Mouse (Mus musculus): ENCODE results near the gene Ssmem1.

The Ssmem1 gene

GRCm38 (mm10) chr6:30525456-30526332 lies 16.0 kb downstream of the Ssmem1 start:
- in situ Hi-C loops (cut with MseI, MboI): no loop called here

DNA sequence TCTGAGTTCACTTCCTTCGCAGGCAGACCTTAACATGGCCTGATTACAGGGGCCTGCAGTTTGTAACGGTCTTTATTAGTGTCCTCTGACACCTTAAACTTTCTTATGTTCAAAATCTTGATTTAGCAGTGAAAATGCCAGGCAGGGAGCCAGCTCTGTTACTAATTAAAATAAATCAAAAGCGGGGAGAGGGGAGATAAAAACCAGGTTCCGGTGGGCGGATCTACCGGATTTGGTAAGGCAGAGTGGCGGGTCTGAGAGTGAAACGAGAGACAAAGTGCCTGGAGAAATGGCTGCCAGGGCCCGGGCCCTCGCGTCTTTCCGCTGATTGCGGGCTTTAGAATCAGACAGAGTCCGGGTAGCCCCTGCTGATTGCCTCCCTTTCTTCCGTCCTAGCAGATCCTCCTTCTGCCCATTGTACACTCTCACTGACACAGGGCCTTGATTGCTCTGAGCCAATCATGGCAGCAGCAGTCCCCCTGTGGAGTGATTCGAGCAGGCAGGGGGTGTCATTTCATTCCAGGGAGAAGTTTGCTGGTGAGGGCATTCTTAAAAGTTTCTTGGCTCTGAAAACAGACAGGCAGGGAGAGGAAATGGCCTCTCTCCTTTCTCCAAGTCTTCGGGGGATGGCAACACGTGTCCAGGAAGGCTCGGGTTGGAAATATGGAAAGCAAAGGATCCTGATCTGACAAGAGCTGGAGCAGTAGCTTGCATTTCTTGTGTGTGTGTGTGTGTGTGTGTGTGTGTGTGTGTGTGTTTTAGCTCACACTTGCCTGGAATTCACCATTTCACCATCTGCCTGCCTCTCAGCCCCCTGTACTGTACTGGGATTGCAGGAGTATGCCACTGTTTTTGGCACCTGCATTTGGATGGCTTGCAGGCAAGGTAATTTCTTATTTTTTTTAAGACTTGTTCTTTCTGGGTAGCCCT lies 17.2 kb downstream of the Ssmem1 start:
- in situ Hi-C loops (cut with MseI, MboI): no loop called here

GRCm38 (mm10) chr6:30528800-30529199 lies 19.2 kb downstream of the Ssmem1 start:
- in situ Hi-C loops (cut with MseI, MboI): no loop called here

DNA sequence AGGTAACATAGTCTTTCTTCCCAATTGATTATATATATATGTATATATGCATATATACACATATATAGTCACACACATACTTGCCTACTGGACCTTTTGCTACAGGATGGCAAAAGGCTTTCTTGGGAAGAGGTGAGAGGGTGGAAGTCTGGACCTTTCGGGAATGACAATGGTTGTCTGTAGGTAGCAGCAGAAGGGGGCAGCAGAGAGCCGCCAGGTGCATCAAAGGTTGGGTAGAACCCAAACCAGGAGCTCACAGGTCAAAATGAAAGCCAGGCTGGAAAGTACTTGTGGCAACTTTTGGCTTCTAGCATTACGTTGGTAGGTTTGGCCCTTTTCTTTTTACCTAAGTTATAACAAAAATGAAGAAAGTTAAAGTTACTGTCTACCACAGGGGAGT lies 25.7 kb downstream of the Ssmem1 start:
- in situ Hi-C loops (cut with MseI, MboI): no loop called here

DNA sequence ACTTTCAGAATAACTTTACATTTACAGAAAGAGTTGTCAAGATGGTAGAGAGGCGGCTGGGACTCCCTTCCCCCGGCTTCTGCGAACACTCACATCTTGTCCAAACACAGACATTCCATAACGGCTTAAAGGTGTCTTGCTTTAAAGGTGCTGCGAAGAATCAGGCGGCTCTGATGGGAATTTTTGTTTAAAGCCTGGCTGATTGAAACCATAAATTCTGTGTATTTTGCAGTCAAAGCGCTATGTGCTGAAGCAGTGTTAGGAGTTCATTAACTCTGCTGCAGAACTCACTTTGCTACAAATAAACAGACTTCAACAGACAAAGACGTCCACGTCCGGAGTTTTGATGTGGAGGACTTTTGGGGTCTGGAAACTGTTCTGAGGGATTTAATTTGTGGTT lies 28.6 kb downstream of the Ssmem1 start:
- in situ Hi-C loops (cut with MseI, MboI): no loop called here

GRCm38 (mm10) chr6:30538800-30539199 lies 29.2 kb downstream of the Ssmem1 start:
- in situ Hi-C loops (cut with MseI, MboI): no loop called here

- in situ Hi-C loops (cut with MseI, MboI): no loop called here
These were observed 31.6 kb downstream of the Ssmem1 start, which contains the start of gene Cpa2 for GRCm38 (mm10) chr6:30541009-30541799. Gene Cpa2 (plus strand): TSS chr6:30541582.

DNA sequence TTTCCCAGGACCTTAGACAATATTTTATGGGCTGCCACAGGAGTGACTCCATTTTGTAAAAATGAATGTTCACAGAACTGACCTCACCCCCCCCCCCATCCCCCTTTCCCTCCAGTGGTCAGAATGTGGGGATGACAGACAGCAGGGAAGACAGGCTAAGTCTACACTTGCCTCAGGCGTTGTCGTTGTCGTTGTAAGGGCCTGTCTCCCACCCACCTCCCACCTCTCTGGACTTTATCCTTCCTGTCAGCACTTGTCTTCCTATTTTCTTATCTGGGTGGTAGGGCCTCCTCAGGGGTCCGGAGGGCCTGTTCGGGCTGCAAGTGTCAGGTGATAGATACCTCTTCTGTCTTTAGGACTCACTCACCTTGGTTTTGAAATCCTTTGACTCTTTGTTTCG lies 32.6 kb downstream of the Ssmem1 start:
- in situ Hi-C loops (cut with MseI, MboI): no loop called here

GRCm38 (mm10) chr6:30543077-30543476 lies 33.4 kb downstream of the Ssmem1 start:
- in situ Hi-C loops (cut with MseI, MboI): no loop called here

DNA sequence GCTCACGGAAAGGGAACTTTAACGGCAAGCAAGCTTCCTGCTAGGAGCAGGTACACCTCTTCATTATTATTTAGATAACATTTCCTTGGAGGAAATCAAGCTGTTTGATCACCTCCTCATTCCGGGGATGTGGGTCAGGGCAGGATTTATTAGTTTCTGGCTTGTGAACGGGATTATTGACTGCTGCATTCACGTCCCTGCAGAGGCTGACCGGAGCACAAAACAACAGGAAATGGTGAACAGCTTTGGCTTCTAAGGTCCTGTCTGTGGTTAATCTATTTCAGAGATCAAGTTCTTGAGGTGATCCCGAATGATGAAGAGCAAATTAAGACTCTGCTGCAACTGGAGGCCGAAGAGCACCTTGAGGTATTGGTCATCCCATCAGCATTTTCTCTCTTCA lies 34.2 kb downstream of the Ssmem1 start:
- in situ Hi-C loops (cut with MseI, MboI): no loop called here

DNA sequence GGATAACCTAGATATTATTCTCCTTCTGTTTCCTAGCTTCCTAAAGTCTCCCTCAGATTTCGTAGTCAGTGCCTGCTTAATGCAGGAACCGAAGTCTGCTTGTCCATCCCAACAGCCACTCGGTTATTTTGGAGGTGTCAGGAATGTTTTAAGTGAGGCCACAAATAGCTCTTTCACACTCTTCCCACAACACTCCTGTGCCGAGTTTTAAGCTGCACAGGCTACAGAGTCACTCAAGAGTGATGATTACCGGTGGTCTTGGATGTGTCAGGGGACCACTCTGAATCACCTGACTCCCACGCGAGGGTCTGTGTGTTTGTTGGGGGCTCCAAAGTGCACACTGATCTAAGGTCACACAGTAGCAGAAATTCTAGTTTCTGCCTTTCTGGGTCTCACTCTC lies 36.0 kb downstream of the Ssmem1 start:
- in situ Hi-C loops (cut with MseI, MboI): no loop called here

DNA sequence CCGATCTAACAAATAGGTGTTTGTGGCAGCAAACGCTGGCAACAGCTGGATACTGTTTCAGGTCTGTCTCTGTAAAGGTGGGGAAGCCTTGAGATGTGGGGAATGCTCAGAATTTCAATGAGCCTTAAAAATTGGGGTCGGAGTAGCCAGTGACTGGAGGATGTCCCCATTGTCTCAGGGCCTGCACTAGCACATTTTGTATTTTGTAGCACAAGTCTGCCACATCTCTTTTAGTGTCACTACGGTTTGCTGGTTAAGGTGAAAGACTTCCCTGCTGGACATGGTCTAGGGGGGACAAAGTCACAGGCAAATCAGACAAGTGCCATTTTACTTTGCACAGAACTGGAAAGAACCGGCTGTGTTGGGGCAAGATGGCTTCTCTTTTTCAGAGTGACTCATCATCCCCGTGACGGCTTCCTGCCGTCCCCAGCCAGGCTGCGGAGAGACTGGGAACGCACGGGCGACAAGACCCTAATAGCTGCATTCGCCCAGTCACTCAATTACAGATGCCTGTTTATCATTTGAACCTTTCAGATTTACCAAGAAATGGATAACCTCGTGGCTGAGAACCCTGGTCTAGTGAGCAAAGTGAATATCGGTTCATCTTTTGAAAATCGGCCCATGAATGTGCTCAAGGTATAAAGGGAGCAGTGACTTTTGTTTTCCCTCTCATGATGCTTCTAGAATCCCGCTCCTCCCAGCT lies 37.1 kb downstream of the Ssmem1 start:
- in situ Hi-C loops (cut with MseI, MboI): no loop called here

GRCm38 (mm10) chr6:30547274-30547645 lies 37.6 kb downstream of the Ssmem1 start:
- in situ Hi-C loops (cut with MseI, MboI): no loop called here

DNA sequence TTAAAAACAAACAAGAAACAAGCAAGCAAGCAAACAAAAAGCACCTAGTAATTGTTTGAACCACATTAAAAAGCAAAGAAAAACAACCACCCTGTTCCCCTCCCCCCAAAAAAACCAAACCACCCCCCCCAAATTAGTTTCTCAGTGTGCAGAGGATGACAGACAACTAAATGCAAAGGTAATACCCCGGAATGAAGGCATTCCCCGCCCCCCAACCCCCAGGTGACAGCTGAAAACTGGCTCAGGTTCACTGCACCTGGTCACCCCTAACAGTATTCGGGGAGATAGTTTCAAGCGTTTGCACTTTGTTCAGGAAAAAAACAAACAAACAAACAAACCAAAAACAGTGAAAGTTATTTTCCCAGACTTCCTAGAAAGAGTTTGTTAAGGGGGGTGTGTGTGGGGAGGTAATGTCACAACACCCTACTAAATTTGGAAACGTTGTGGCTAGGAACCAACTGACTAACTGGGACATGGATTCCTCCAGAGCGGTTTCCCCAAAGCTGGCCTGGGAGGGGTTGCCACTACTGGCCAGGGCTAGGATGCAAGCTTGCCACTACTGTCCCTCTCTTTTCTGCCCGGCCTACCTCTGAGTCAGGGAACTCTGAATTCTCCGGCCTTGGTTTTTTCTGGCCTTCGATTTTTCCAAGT lies 38.1 kb downstream of the Ssmem1 start:
- in situ Hi-C loops (cut with MseI, MboI): no loop called here

DNA sequence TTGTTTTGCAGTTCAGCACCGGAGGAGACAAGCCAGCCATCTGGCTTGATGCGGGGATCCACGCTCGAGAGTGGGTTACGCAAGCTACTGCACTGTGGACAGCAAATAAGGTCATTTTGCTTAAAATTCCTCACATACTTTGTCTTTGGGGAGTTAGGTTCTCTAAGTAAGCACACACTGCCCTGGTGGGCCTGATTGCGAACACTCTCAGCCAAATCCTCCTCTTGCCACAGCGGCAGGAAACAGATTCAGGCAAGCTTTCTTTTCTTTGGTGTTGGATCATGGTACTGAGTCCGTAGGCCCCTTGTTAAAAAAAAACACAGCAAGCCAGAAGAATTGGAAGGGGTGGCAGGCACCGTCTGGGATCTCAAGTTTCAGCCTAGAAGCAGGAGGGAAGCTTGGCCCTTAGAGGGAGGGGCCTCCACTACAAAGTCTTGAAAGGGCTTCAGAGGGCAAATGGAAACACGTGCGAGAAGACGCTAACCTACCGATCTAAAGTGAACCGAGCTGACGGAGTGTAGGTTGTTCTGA lies 39.6 kb downstream of the Ssmem1 start:
- in situ Hi-C loops (cut with MseI, MboI): no loop called here

DNA sequence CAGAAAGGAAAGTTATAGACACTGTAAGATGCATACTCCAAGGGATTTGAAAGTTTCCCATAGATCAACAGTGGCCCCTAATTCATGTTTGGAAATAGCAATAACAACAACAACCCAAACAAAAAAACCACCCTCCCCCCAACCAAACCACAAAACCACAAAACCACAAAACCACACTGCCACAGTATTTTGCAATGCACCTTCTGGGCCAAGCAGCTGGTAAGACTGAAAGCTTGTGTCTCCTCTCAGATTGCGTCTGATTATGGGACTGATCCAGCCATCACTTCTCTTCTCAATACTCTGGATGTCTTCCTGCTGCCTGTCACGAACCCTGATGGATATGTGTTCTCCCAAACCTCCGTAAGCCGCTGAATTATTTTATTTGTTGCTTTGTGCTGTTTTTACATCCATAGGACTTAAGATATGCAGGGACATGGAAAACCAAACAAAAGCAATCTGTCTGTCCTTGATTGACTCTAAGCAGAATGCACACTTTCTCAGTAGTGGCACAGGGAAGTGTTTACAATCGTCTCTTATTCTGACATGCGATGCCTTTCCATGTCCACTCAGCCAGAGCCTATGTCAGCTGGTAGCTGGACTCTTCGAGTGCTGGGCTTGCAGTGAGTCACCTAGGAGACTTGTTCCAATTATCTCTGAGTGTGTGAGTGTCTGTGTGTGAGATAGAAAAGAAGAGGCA lies 41.0 kb downstream of the Ssmem1 start:
- in situ Hi-C loops (cut with MseI, MboI): no loop called here

- in situ Hi-C loops (cut with MseI, MboI): no loop called here
These were observed 41.5 kb downstream of the Ssmem1 start for GRCm38 (mm10) chr6:30551193-30551515.

GRCm38 (mm10) chr6:30551644-30552580 lies 42.3 kb downstream of the Ssmem1 start:
- in situ Hi-C loops (cut with MseI, MboI): no loop called here

GRCm38 (mm10) chr6:30552628-30553027 lies 43.0 kb downstream of the Ssmem1 start:
- in situ Hi-C loops (cut with MseI, MboI): no loop called here

Measured in mouse trophoblast stem cell (cell line).